Mouse (Mus musculus) brain, adult 2 months (tissue): Measurements from ENCODE around the gene Hat1.
A peak's percentile ranks its signal among the peaks of the same experiment; 100 is the strongest.

Source experiments
- DNase-seq: peaks from one replicate; pipeline ENCODE4 v3.0.0; 2011; ENCODE audit warnings: low read depth, low spot score

Hat1 gene

DNA sequence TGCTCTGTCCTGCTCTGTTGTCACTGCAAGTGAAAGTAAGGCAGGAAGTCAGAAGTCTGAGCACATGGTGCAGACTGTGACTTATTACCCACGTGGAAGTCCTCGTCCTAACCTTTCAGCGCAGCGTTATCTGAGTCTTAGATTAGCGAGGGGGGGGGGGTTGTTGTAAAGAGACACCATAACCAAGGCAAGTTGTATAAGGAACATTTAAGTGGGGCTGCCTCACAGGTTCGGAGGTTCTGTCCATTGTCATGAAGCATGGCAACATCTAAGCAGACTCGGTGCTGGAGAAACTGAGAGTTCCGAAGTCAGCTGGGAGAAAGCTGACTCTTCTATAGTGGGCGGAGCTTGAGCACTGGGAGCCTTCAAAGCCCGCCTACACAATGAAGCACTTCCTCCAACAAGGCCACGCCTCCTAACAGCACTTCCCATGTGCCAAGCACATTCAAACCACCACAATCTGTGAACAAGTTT, 12.3 kb upstream of the Hat1 start:
- no peak for DNase-seq

DNA sequence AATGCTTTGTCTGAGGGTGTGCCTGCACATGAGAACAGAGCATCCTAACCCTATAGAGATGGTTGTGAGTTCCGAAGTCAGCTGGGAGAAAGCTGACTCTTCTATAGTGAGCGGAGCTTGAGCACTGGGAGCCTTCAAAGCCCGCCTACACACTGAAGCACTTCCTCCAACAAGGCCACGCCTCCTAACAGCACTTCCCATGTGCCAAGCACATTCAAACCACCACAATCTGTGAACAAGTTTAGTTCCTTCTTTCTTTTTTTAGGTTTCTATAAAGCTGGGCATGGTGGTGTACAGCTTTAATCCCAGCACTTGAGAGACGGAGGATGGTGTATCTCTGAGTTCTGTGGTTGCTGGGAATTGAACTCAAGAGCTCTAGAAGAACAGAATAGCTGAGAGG, 11.3 kb upstream of the Hat1 start:
- DNase-seq = no peak

- DNase-seq = no peak
These were observed 6.8 kb upstream of the Hat1 start for GRCm38 (mm10) chr2:71381962-71382361.

DNA sequence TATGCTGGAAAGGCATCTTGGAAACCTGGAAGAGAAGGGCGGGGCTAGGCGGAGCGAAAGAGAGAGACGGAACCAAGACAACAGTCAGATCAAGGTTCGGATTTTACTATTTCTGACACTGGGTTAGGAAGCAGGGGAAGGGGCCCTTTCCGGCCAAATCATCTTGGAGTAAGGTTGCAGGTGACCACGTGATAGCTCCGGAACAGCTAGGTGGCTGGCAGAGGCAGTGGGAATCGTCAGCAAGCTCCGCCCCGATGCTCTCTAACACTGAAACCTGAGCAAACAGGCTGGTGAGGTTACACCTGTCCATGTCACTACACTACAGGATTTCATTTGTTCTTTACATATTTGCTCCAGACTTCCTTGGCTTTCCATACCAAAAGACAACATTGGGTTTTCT, 4.9 kb upstream of the Hat1 start:
- no peak for DNase-seq

DNA sequence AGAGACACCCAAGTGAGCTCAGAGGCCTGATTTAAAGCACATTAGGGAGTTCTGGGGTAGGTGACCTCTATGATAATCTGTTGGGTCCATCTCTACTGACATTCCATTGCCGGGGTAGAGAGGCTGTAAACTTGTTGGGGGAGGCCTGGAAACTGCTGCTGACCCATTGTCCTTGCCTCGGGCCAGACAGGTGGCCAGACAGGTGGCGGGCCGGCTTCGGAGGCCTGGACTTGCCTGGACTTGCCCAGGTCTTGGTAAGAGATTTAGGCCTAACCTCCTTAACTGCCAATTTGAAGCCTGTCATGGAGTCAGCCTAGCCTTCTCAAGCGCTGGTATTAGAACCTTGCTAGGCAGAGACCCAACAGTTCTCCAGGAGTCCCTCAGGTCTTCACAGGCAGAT, 992 bp upstream of the Hat1 start:
- no peak for DNase-seq

DNA sequence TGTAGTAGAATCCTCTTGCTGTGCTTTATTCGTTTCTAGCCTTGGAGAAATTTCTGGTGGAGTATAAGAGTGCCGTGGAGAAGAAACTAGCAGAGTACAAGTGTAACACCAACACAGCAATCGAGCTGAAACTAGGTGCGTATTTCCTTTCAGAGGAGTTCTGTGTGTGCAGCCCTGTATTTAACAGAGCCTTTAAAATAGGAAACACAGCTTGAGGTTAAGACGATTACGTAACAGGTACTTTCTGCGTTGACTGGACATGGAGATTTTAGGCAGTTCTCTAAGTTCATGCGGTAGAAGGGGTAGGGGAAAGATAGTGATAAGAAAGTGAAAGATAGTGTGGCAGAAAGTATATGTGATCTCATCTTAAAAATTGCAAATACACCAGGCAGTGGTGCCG, 1.1 kb downstream of the Hat1 start:
- DNase-seq = no peak

DNA sequence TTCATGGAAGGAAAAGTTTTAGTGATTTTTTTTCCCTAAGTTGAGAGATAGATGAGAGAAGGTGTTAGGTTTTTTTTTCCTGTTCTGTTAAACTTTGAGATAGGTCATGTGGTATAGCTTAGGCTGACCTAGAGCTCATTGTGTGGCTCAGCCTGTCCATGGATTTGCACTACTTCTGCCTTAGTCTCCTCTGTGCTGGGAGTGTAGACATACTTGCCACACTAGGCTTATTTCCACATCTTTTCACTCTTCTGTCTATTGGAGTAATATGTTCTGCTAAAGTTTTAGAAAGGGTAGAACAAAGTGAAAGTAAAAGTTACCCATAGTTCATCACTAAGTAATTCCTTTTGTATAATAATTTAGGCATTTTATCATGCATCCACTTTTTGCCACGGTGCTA, 16.9 kb downstream of the Hat1 start:
- no peak for DNase-seq

DNA sequence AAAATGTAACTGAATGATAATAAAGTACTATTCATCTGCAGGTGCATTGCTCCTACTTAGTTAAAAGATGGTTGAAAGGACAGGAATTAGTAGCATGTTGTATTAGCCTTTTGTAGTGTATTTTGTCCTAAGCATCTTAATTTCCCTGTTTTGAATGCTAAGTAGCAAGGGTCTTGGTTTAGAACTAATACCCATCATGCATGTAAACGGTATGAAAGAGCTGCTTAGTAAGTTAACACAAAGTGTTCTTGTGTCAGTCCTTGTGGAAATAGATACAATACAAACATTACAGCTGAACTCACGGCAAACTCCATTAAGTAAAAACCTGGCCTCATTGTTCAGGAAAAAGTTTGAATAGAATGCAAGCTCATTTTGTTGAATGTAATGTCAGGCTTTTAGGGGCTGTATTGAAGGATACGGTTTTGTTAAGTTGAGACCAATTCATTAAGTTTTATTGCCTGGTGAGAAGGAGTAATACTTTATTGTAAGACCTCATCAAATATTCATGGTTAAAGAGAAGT, 30.1 kb downstream of the Hat1 start:
- no peak for DNase-seq

GRCm38 (mm10) chr2:71419408-71419807, 30.6 kb downstream of the Hat1 start:
- no peak for DNase-seq

DNA sequence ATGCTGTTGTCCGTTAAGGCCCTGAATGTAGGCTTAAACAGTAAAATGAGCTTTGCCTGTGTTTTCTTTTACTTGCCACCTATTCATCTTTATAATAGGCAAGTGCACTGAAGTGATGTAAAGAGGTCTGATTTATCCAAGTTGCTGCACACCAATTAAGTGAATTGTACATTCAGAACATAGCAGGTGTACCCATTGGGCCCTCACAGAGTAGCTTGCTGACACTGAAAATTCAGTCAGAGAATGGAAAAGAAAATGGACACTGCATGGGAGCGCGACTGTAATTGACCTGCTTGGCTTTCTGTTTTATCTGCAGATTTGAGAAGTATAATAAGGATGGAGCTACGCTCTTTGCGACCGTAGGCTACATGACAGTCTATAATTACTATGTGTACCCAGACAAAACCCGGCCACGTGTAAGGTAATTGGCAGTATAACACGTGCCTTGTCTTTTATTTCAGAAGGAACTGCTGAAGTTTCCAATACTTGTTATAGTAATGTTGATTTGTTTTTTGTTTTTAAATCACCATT, 32.2 kb downstream of the Hat1 start:
- no peak for DNase-seq

- DNase-seq = no peak
These were observed 35.8 kb downstream of the Hat1 start for GRCm38 (mm10) chr2:71424545-71424944.

DNA sequence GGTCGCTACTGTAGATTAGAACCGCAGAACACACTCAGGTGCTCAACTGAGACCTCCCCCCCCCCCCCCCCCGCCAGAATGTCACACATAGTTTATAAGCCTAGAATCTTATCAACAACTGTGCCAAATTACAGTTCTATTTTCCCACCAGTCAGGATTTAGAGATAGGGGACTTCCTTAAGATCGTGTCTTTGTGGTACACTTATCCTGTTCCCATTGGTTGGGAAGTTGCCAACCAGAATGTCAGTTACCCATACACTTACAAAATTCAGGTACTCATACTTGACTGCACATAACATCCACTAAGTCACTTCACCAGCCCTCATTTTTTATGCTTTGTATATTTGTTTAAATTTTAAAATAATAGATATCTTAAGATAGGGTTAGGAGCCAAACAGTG, 46.7 kb downstream of the Hat1 start:
- no peak for DNase-seq

DNA sequence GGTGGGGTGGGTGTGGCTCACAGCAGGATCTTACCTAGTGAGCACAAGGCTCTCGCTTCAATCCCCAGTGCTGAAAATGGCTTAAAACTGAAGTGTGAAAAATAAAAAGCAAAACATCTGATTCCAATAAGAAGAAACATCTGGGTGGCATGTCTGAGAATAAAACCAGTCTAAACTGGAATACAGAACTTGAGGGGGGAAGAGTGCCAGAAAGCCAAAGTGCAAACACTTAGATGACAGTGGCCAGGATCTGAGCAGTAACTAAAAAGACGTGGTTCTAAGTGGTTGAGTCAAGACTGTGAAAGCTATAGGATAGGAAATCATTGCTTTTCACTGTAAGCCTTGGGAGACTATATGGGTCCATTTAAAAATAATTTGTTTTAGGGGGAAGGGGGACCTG, 54.6 kb downstream of the Hat1 start:
- no peak for DNase-seq

GRCm38 (mm10) chr2:71445536-71446196, 56.9 kb downstream of the Hat1 start:
- DNase-seq = peak; percentile 8

DNA sequence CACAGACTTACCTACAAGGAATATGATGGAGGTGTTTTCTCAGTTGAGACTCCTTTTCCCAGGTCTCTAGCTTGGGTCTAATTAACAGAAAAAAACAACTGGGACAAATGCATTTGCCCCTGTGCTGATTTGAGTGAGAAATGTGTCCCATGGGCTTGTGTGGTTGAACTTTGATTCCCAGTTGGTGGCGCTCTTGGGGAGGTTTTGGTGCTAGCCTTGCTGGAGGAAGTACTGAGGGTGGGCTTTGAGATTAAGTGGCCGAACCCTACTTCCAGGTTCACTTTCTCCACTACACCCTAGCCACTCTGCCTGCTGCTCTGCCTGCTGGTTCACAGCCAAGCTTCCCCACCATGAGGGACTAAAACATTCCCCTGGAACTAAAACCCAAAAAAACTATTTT, 60.8 kb downstream of the Hat1 start:
- no peak for DNase-seq

- peak; percentile 35 for DNase-seq
These were observed 63.0 kb downstream of the Hat1 start for GRCm38 (mm10) chr2:71451761-71452160.

- DNase-seq = peak; percentile 99
These were observed 64.6 kb downstream of the Hat1 start, which contains the start of gene Metap1d for GRCm38 (mm10) chr2:71453161-71453916. TSS of gene Metap1d (plus strand) at chr2:71453276.

GRCm38 (mm10) chr2:71453917-71454260, 65.1 kb downstream of the Hat1 start:
- DNase-seq = no peak

- DNase-seq = no peak
These were observed 69.9 kb downstream of the Hat1 start for GRCm38 (mm10) chr2:71458624-71459023.

GRCm38 (mm10) chr2:71459659-71460058, 70.9 kb downstream of the Hat1 start:
- DNase-seq = no peak

GRCm38 (mm10) chr2:71461139-71461538, 72.4 kb downstream of the Hat1 start:
- no peak for DNase-seq

DNA sequence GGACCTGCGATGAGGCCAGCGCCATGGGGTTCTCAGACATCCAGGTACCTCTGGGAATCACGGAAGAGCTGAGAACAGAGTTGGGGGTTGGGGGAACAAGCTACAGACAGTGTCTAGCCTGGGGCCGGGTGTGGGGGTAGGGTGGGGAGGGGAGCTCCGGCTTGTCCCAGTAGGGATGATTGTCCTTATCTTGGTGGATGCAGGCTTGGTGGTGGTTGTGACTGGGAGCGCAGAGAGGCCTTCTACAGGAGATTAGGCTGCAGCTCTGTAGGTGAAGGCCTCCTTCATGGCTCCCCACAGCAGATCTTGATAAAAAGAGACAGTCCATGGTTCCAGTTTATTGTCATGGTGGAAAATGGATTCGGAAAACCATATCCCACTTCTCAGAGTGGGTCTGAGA, 72.8 kb downstream of the Hat1 start:
- no peak for DNase-seq

DNA sequence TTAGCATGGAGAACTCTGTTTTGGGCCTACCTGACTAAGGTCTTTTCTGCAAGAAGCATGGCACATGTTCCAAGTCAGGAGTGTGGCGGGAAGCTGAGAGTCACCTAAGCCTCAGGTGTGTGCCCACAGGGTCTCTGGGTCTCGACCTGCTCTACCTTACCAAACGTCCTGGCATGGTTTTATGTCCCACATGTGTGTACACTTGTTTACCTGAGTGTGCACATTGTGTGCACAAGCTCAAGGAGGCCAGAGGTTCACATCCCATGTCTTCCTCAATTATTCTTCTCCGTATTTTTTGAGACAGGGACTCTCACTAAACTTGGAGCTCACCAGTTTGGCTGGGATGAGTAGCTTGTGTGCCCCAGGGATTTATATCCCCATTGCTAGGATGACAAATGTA, 73.3 kb downstream of the Hat1 start:
- DNase-seq = no peak
